Mouse (Mus musculus): Measurements from ENCODE around the gene Methig1.

The Methig1 gene

GRCm38 (mm10) chr15:100428296-100428905, 75.5 kb downstream of the Methig1 start:
- DNase-seq, result no peak

GRCm38 (mm10) chr15:100429959-100430565, 77.1 kb downstream of the Methig1 start:
- DNase-seq, result peak; percentile 38

- DNase-seq, result no peak
Observed at GRCm38 (mm10) chr15:100433234-100433633, 80.3 kb downstream of the Methig1 start.
